Mouse (Mus musculus) midbrain, postnatal 0 days (tissue): ENCODE results near the gene Rad23a. TPM values are rescaled to one million over a fixed set of nuclear protein-coding genes. Genes with fewer than 3 reads are reported as not detected.

Source experiments
- ATAC-seq: fragments of 200-750 bp; cut with Nextera tagmentation; 2 replicates; pipeline ENCODE4 v1.8.0; 2017; ENCODE audit warnings: moderate number of reproducible peaks, mild to moderate bottlenecking, moderate TSS enrichment, moderate library complexity; ENCODE audit not compliant: low FRiP score
- DNase-seq: peaks from one replicate; pipeline ENCODE4 v3.0.0-alpha.2; 2015; ENCODE audit warnings: low spot score
- H3K27ac ChIP-seq: fragments of 300-500 bp; sonication (generic); 2 replicates; pipeline ENCODE4 v1.5.1; 2014; ENCODE audit warnings: low read depth, mild to moderate bottlenecking, low read length, mixed read lengths
- H3K27me3 ChIP-seq: fragments of 300-500 bp; sonication (generic); 2 replicates; pipeline ENCODE4 v1.6.1; 2014; ENCODE audit warnings: low read length, control low read depth, mixed read lengths; ENCODE audit not compliant: insufficient read depth
- H3K36me3 ChIP-seq: fragments of 300-500 bp; sonication (generic); 2 replicates; pipeline ENCODE4 v1.6.1; 2014; ENCODE audit warnings: low read length, control low read depth, mixed read lengths; ENCODE audit not compliant: insufficient read depth
- H3K4me1 ChIP-seq: fragments of 300-500 bp; sonication (generic); 2 replicates; pipeline ENCODE4 v1.6.1; 2014; ENCODE audit warnings: mild to moderate bottlenecking, control low read depth, antibody characterized with exemption, low read length, mixed read lengths; ENCODE audit not compliant: insufficient read depth
- H3K4me2 ChIP-seq: fragments of 300-500 bp; sonication (generic); 2 replicates; pipeline ENCODE4 v1.6.1; 2014; ENCODE audit warnings: low read depth, mild to moderate bottlenecking, low read length, mixed read lengths; ENCODE audit not compliant: poor library complexity, severe bottlenecking
- H3K4me3 ChIP-seq: fragments of 300-500 bp; sonication (generic); 2 replicates; pipeline ENCODE4 v1.5.1; 2014; ENCODE audit warnings: low read depth, mild to moderate bottlenecking, low read length, moderate library complexity
- H3K9ac ChIP-seq: fragments of 300-500 bp; sonication (generic); replicated peaks from 2 replicates; pipeline ENCODE4 v1.6.1; 2014; ENCODE audit warnings: mild to moderate bottlenecking, low read length, moderate library complexity, mixed read lengths; ENCODE audit not compliant: poor library complexity, severe bottlenecking
- H3K9me3 ChIP-seq: fragments of 300-500 bp; sonication (generic); 2 replicates; pipeline ENCODE4 v1.6.1; 2016; ENCODE audit warnings: low read length, control low read depth
- CTCF ChIP-seq: IDR thresholded peaks from 2 replicates; pipeline ENCODE4 v1.5.1; 2016; ENCODE audit warnings: antibody characterized with exemption, mild to moderate bottlenecking
- WGBS: fragments of 180-500 bp; shearing (Covaris S2); extraction: QIAGEN DNeasy Blood & Tissue Kit; methylation state at CpG from one replicate; pipeline ENCODE4 v1.1.7; 2014; 5-methylcytosine and 5-hydroxymethylcytosine counted together
- polyA plus RNA-seq: library from polyadenylated mRNA; unstranded; fragments of >200 nt; fragmentation: Nextera tagmentation; extraction: Ambion mirVana; gene quantifications from 2 replicates; pipeline ENCODE4 v1.2.1, GENCODE M21; 2015
- total RNA-seq: library from RNA; depleted of rRNA; stranded (reverse); fragments of >200 nt; gene quantifications from 2 replicates; pipeline ENCODE4 v1.2.3, GENCODE M21; 2014

The Rad23a gene
- total and polyA plus RNA-seq, 2 experiments from 2014 or later, result 57.5 to 83.5 TPM

GRCm38 (mm10) chr8:84844397-84845070, 4.1 kb upstream of the Rad23a start:
- no peaks in the 10 kb centered on the region for H3K27me3 ChIP-seq
- peaks cover 5% of the 10 kb centered on the region; the same call in 1 of the 2 replicates for H3K4me1 ChIP-seq
- ATAC-seq, result no peak
- 89% methylated on average over 9 of the region's 9 CpGs for WGBS
- H3K36me3 ChIP-seq, result peaks cover 35% of the 10 kb centered on the region
- peak overlapping the region; percentile 89 for H3K4me2 ChIP-seq
- H3K9ac ChIP-seq, result peak overlapping the region; percentile 24; the same call in 1 of the 2 replicates
- no peak for TF ChIP-seq CTCF
- H3K27ac ChIP-seq, result no peak overlapping the region
- H3K9me3 ChIP-seq, result no peaks in the 10 kb centered on the region
- H3K4me3 ChIP-seq, result peak overlapping the region; percentile 89; the same call in 1 of the 2 replicates
- DNase-seq, result no peak

GRCm38 (mm10) chr8:84841514-84841913, 1.0 kb upstream of the Rad23a start:
- H3K27me3 ChIP-seq, result no peaks in the 10 kb centered on the region
- H3K27ac ChIP-seq, result 0 out of 2 replicates have a peak overlapping the region, but pooled peaks have one; percentile 32
- no peaks in the 10 kb centered on the region for H3K9me3 ChIP-seq
- H3K36me3 ChIP-seq, result peaks cover 55% of the 10 kb centered on the region
- no peak for ATAC-seq
- WGBS, result 82% methylated on average over 1 of the region's 1 CpGs
- no peak for DNase-seq
- no peak overlapping the region for H3K4me3 ChIP-seq
- peaks cover 9% of the 10 kb centered on the region; the same call in 1 of the 2 replicates for H3K4me1 ChIP-seq
- no peak overlapping the region for H3K9ac ChIP-seq
- H3K4me2 ChIP-seq, result no peak overlapping the region
- TF ChIP-seq CTCF, result no peak

DNA sequence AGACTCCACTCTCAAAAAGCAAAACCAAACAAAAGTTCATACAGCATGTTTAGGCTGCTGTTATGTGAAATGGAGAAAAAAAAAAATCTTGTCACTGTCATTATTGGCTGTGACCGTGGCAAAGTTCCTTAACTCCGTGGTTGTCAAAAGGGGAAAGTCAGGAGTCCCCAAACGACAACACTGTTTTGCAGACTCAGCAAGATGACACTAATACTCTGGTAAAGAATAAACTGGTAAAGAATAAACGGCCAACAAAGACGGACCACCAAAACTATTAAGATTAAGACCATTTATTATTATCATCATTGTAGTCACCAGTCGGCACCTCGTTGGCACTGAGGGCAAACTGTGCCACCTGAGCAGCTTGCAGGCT, 604 bp downstream of the Rad23a start:
- 1% methylated on average over 7 of the region's 7 CpGs for WGBS
- ATAC-seq (no peak), DNase-seq (no peak)
- Histone ChIP-seq H3K36me3 (peaks cover 70% of the 10 kb centered on the region), H3K27ac (peak overlapping the region; percentile 82), H3K4me3 (peak overlapping the region; percentile 79), H3K4me1 (peaks cover 9% of the 10 kb centered on the region; the same call in 1 of the 2 replicates), H3K27me3 (no peaks in the 10 kb centered on the region), H3K9ac (peak overlapping the region; percentile 96), H3K9me3 (no peaks in the 10 kb centered on the region), H3K4me2 (peak overlapping the region; percentile 76)
- no peak for TF ChIP-seq CTCF

- peaks cover 9% of the 10 kb centered on the region; the same call in 1 of the 2 replicates for H3K4me1 ChIP-seq
- WGBS, result 87% methylated on average over 2 of the region's 2 CpGs
Measured at GRCm38 (mm10) chr8:84839411-84839810, 1.1 kb downstream of the Rad23a start.

DNA sequence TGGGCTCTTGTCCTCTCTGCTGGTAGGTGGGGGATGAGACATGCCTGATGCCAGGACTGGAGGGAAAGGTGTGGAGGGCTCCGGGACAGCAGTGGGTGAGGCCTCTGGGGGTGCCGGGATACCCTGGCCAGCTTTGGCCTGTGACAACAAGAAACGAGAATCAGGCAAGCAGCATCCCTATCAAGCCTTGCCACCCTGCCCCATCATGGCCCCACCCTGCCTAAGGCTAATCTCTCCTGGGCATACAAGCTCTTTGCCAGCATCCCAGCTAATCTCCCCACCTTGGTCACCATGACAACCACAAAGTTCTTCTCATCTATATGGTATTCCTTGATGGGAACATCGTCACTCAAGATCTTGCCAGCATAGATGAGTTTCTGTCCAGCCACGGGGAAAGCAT, 2.0 kb downstream of the Rad23a start:
- Histone ChIP-seq H3K4me3 (no peak overlapping the region), H3K9ac (no peak overlapping the region), H3K4me2 (no peak overlapping the region), H3K27ac (no peak overlapping the region), H3K4me1 (peaks cover 6% of the 10 kb centered on the region), H3K27me3 (no peaks in the 10 kb centered on the region), H3K9me3 (no peaks in the 10 kb centered on the region), H3K36me3 (peaks cover 65% of the 10 kb centered on the region)
- ATAC-seq, result no peak
- DNase-seq, result no peak
- no peak for TF ChIP-seq CTCF
- 87% methylated on average over 5 of the region's 5 CpGs for WGBS

More at GRCm38 (mm10) chr8:84839411-84839810, 1.1 kb downstream of the Rad23a start:
- H3K27ac ChIP-seq, result no peak overlapping the region
- ATAC-seq (no peak), DNase-seq (no peak)
- H3K9ac ChIP-seq, result 0 out of 2 replicates have a peak overlapping the region, but pooled peaks have one; percentile 96
- peak overlapping the region; percentile 79 for H3K4me3 ChIP-seq
- no peaks in the 10 kb centered on the region for H3K9me3 ChIP-seq
- H3K36me3 ChIP-seq, result peaks cover 70% of the 10 kb centered on the region
- H3K4me2 ChIP-seq, result peak overlapping the region; percentile 76
- no peak for TF ChIP-seq CTCF
- H3K27me3 ChIP-seq, result no peaks in the 10 kb centered on the region

GRCm38 (mm10) chr8:84837912-84838470, 2.5 kb downstream of the Rad23a start:
- Histone ChIP-seq H3K27ac (no peak overlapping the region), H3K36me3 (peaks cover 60% of the 10 kb centered on the region), H3K4me1 (peaks cover 10% of the 10 kb centered on the region), H3K27me3 (no peaks in the 10 kb centered on the region), H3K4me2 (no peak overlapping the region), H3K9me3 (no peaks in the 10 kb centered on the region), H3K9ac (no peak overlapping the region), H3K4me3 (no peak overlapping the region)
- ATAC-seq (no peak), DNase-seq (no peak)
- TF ChIP-seq CTCF, result no peak
- WGBS, result 81% methylated on average over 15 of the region's 15 CpGs
